22 mouse cellular contexts compared by ENCODE assay signal in the genomic region with DNA sequence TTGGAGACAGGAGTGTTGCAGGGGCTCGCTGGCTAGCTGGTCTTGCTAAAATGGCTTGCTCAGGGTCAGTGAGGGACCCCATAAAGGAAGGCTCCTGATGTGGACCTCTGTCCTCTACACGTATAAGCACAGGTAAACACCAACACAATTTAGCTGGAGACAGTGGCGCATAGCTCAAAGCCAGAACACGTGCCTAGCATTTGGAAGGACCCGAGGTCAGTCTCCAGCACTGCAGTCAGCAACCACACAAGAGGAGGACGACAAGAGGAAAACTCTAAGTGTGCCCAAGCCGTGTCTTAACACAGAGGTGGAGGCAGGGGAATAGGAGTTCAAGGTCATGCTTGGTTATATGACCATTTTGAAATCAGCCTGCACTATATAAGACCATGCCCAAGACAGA. TPM values are rescaled to one million over a fixed set of nuclear protein-coding genes. Genes with fewer than 3 reads are reported as not detected.
DNase-seq lines count a peak whose midpoint lies in the region; ATAC-seq and TF ChIP-seq lines count a peak whose summit lies in the region.
"Had no signal": no experiment of that assay in that cellular context is flagged by ENCODE, and none has a peak within 500 bp of the region (broad histone marks: within the 10 kb centered on the region; RNA-seq: fewer than 3 reads in every experiment).

No protein-coding gene starts in this region.

- H3K4me3 ChIP-seq in gastrocnemius, adult 2 months: no peak overlapping the region; the same call in 1 of the 2 replicates
- no peak overlapping the region for H3K4me3 ChIP-seq in kidney, embryonic 14.5 days (ENCODE audit: low read length)
- no peak overlapping the region for H3K4me3 ChIP-seq in liver, adult 2 months (ENCODE audit: insufficient read depth, low read depth, low read length)
- no peak overlapping the region for H3K4me3 ChIP-seq in brown adipose tissue, adult 24 weeks (ENCODE audit: insufficient read depth, low read depth, low read length)
- no peak overlapping the region for H3K4me3 ChIP-seq in midbrain, embryonic 14.5 days (replicated peaks; ENCODE audit: low read depth, low read length)
- H3K4me3 ChIP-seq: embryonic facial prominence, embryonic 15.5 days; hindbrain, embryonic 13.5 days; limb, embryonic 15.5 days; midbrain, embryonic 15.5 days; myocyte had no signal

- TF ChIP-seq POLR2A in liver, adult 2 months (IDR thresholded peaks at IDR 0.05; ENCODE audit: extremely low read depth, insufficient read depth, low read length): no peak

- WGBS in kidney, embryonic 14.5 days: 87% methylated on average over 7 of the region's 7 CpGs
- WGBS in liver, adult 2 months: 83% methylated on average over 7 of the region's 7 CpGs
- WGBS in midbrain, embryonic 14.5 days: 90% methylated on average over 7 of the region's 7 CpGs

- H3K27me3 ChIP-seq in kidney, embryonic 14.5 days (ENCODE audit: control insufficient read depth, insufficient read depth, low read length): no peaks in the 10 kb centered on the region
- no peaks in the 10 kb centered on the region for H3K27me3 ChIP-seq in liver, adult 2 months (ENCODE audit: control insufficient read depth, insufficient read depth, low read length)
- peaks cover 10% of the 10 kb centered on the region for H3K27me3 ChIP-seq in midbrain, embryonic 14.5 days (ENCODE audit: control insufficient read depth, insufficient read depth, low read length)
- H3K27me3 ChIP-seq: embryonic facial prominence, embryonic 15.5 days; limb, embryonic 15.5 days had no signal

- intact Hi-C loops in gastrocnemius, adult 2 months (cut with DNase I): no loop called here

- no peak overlapping the region for H3K9ac ChIP-seq in kidney, embryonic 14.5 days (ENCODE audit: low read depth, low read length)
- no peak overlapping the region for H3K9ac ChIP-seq in liver, adult 2 months (ENCODE audit: low read depth, low read length)
- H3K9ac ChIP-seq in midbrain, embryonic 14.5 days (replicated peaks; ENCODE audit: low read length): no peak overlapping the region
- H3K9ac ChIP-seq: embryonic facial prominence, embryonic 15.5 days; hindbrain, embryonic 13.5 days; limb, embryonic 15.5 days; midbrain, embryonic 15.5 days had no signal

- no peaks in the 10 kb centered on the region for H3K36me3 ChIP-seq in kidney, embryonic 14.5 days (ENCODE audit: control insufficient read depth, insufficient read depth, low read length)
- no peaks in the 10 kb centered on the region for H3K36me3 ChIP-seq in liver, adult 2 months (ENCODE audit: control insufficient read depth, insufficient read depth, low read length)
- H3K36me3 ChIP-seq in midbrain, embryonic 14.5 days (ENCODE audit: control insufficient read depth, insufficient read depth, low read length): no peaks in the 10 kb centered on the region
- H3K36me3 ChIP-seq: embryonic facial prominence, embryonic 15.5 days; G1E; hindbrain, embryonic 13.5 days; limb, embryonic 15.5 days; midbrain, embryonic 15.5 days had no signal

- DNase-seq in gastrocnemius, adult 2 months: no peak
- no peak for DNase-seq in gastrocnemius, postnatal 25 days
- DNase-seq in kidney, adult 11 months: peak; percentile 20
- DNase-seq in liver, adult 2 months (ENCODE audit: extremely low read depth, low read depth, low spot score): peak; percentile 59
- DNase-seq in liver: no peak
- DNase-seq in midbrain, embryonic 14.5 days: no peak
- DNase-seq: adrenal gland, postnatal 10 days; cerebellum, adult 11-12 months; cerebellum, postnatal 14 days; embryo, embryonic 11 days; heart, postnatal 10 days; right cerebral cortex, postnatal 14 days; thymus, adult 2 months had no signal

- no peak for TF ChIP-seq CTCF in gastrocnemius, adult 2 months (IDR thresholded peaks at IDR 0.05)
- TF ChIP-seq CTCF in liver, adult 2 months (IDR thresholded peaks at IDR 0.05; ENCODE audit: low read depth, low read length): no peak

- H3K79me2 ChIP-seq in liver, adult 2 months (ENCODE audit: control insufficient read depth, insufficient read depth, low read length): peaks cover 32% of the 10 kb centered on the region; the same call in 1 of the 2 replicates

- H3K4me2 ChIP-seq in kidney, embryonic 14.5 days (replicated peaks; ENCODE audit: low read depth, low read length): no peak overlapping the region
- no peak overlapping the region for H3K4me2 ChIP-seq in midbrain, embryonic 14.5 days (ENCODE audit: low read length)
- H3K4me2 ChIP-seq: embryonic facial prominence, embryonic 15.5 days; hindbrain, embryonic 13.5 days; limb, embryonic 15.5 days; midbrain, embryonic 15.5 days had no signal

- H3K27ac ChIP-seq in gastrocnemius, adult 2 months: peak overlapping the region; percentile 80
- H3K27ac ChIP-seq in kidney, embryonic 14.5 days (ENCODE audit: low read depth, low read length): no peak overlapping the region
- no peak overlapping the region for H3K27ac ChIP-seq in liver, adult 2 months (replicated peaks; ENCODE audit: insufficient read depth, low read depth, low read length)
- H3K27ac ChIP-seq in brown adipose tissue, adult 24 weeks (replicated peaks; ENCODE audit: low read depth, low read length): peak overlapping the region; percentile 92
- no peak overlapping the region for H3K27ac ChIP-seq in midbrain, embryonic 14.5 days (replicated peaks; ENCODE audit: low read depth, low read length)
- H3K27ac ChIP-seq: embryonic facial prominence, embryonic 15.5 days; hindbrain, embryonic 13.5 days; limb, embryonic 15.5 days; midbrain, embryonic 15.5 days had no signal

- H3K4me1 ChIP-seq in kidney, embryonic 14.5 days (ENCODE audit: control insufficient read depth, insufficient read depth, low read length): peaks cover 35% of the 10 kb centered on the region; the same call in 1 of the 2 replicates
- peaks cover 31% of the 10 kb centered on the region for H3K4me1 ChIP-seq in liver, adult 2 months (ENCODE audit: control insufficient read depth, insufficient read depth, low read length)
- H3K4me1 ChIP-seq in brown adipose tissue, adult 24 weeks (ENCODE audit: control insufficient read depth, insufficient read depth, insufficient read length, low read length): peaks cover 39% of the 10 kb centered on the region
- no peaks in the 10 kb centered on the region for H3K4me1 ChIP-seq in midbrain, embryonic 14.5 days (ENCODE audit: control insufficient read depth, insufficient read depth, low read length)
- H3K4me1 ChIP-seq: embryonic facial prominence, embryonic 15.5 days had no signal

- H3K9me3 ChIP-seq in kidney, embryonic 14.5 days (ENCODE audit: control insufficient read depth, low read length): no peaks in the 10 kb centered on the region
- H3K9me3 ChIP-seq in midbrain, embryonic 14.5 days (ENCODE audit: control insufficient read depth, low read length): no peaks in the 10 kb centered on the region
- H3K9me3 ChIP-seq: embryonic facial prominence, embryonic 15.5 days; G1E; hindbrain, embryonic 13.5 days; limb, embryonic 15.5 days; midbrain, embryonic 15.5 days had no signal

- ATAC-seq in kidney, embryonic 14.5 days (ENCODE audit: low FRiP score, low TSS enrichment): no peak
- ATAC-seq in midbrain, embryonic 14.5 days (ENCODE audit: low FRiP score, low TSS enrichment): no peak
- ATAC-seq: forebrain, embryonic 16.5 days; midbrain, embryonic 15.5 days had no signal

RNA-seq across cellular contexts. Expression of a gene that starts 5.9 kb away (rescaled TPM):
- total RNA-seq in gastrocnemius, adult 2 months (2021): 10 to 100 TPM in 1 of 2 experiments, 1 to 10 TPM in 1; 8.6 to 15.2 TPM
- total RNA-seq in gastrocnemius, postnatal 25 days (2021): 10 to 100 TPM in 1 of 2 experiments, 1 to 10 TPM in 1; 7.9 to 10.7 TPM
- 2.2 and 4.0 TPM in 2 replicates for polyA plus RNA-seq in kidney, embryonic 14.5 days (2014; fragmentation: Nextera tagmentation; extraction: Ambion mirVana)
- 25.4 and 26.4 TPM in 2 replicates for total RNA-seq in liver, adult 2 months (2014; rRNA removed)
- polyA plus RNA-seq in liver, adult 2 months (2012; rRNA removed): 2.8 and 2.9 TPM in 2 replicates
- polyA plus RNA-seq in brown adipose tissue, adult 24 weeks (2012; ENCODE audit: insufficient read depth, insufficient read length, missing spikeins): 10.9 and 13.1 TPM in 2 replicates
- 0.72 and 1.3 TPM in 2 replicates for polyA plus RNA-seq in midbrain, embryonic 14.5 days (2014; fragmentation: Nextera tagmentation; extraction: Ambion mirVana)

RNA-seq across cellular contexts. Expression of a gene that starts 32.6 kb away (rescaled TPM):
- total RNA-seq in gastrocnemius, adult 2 months (2021): 10 to 100 TPM; 16.1 to 23.8 TPM
- 10 to 100 TPM; 14.6 to 15.6 TPM for total RNA-seq in gastrocnemius, postnatal 25 days (2021)
- 36.1 and 45.4 TPM in 2 replicates for polyA plus RNA-seq in kidney, embryonic 14.5 days (2014; fragmentation: Nextera tagmentation; extraction: Ambion mirVana)
- total RNA-seq in liver, adult 2 months (2014; rRNA removed): 112 and 114 TPM in 2 replicates
- polyA plus RNA-seq in liver, adult 2 months (2012; rRNA removed): 118 and 129 TPM in 2 replicates
- 64.0 and 71.4 TPM in 2 replicates for polyA plus RNA-seq in brown adipose tissue, adult 24 weeks (2012; ENCODE audit: insufficient read depth, insufficient read length, missing spikeins)
- polyA plus RNA-seq in midbrain, embryonic 14.5 days (2014; fragmentation: Nextera tagmentation; extraction: Ambion mirVana): 30.1 and 30.7 TPM in 2 replicates

Comparison
In these comparisons a context has a peak if more than half of its experiments do, and no peak if none do; other contexts are left out.
1. DNase-seq: peak in kidney, adult 11 months (single experiment) and liver, adult 2 months (single experiment); none in gastrocnemius, adult 2 months (single experiment), gastrocnemius, postnatal 25 days (single experiment), liver (single experiment) and midbrain, embryonic 14.5 days (single experiment).
2. H3K27ac ChIP-seq: peak in gastrocnemius, adult 2 months (single experiment) and brown adipose tissue, adult 24 weeks (single experiment); none in kidney, embryonic 14.5 days (single experiment), liver, adult 2 months (single experiment) and midbrain, embryonic 14.5 days (single experiment).